24 mouse cellular contexts compared by ENCODE assay signal in genomic region chr11:29400374-29400773, GRCm38 (mm10). TPM values are rescaled to one million over a fixed set of nuclear protein-coding genes. Genes with fewer than 3 reads are reported as not detected.
A peak's percentile ranks its signal among the peaks of the same experiment; 100 is the strongest.
DNase-seq lines count a peak whose midpoint lies in the region; ATAC-seq and TF ChIP-seq lines count a peak whose summit lies in the region.
"Had no signal": no experiment of that assay in that cellular context is flagged by ENCODE, and none has a peak within 500 bp of the region (broad histone marks: within the 10 kb centered on the region; RNA-seq: fewer than 3 reads in every experiment).

No protein-coding gene starts in this region.

- no peak overlapping the region for H3K27ac ChIP-seq in hindbrain, embryonic 15.5 days (replicated peaks)
- H3K27ac ChIP-seq in hindbrain, postnatal 0 days: no peak overlapping the region
- no peak overlapping the region for H3K27ac ChIP-seq in midbrain, embryonic 13.5 days
- no peak overlapping the region for H3K27ac ChIP-seq in midbrain, embryonic 10.5 days (replicated peaks)
- no peak overlapping the region for H3K27ac ChIP-seq in neural tube, embryonic 14.5 days (ENCODE audit: low read depth, low read length)
- H3K27ac ChIP-seq: embryonic facial prominence, embryonic 10.5 days; embryonic facial prominence, embryonic 12.5 days; forebrain, embryonic 13.5 days; forebrain, embryonic 15.5 days had no signal

- no peak overlapping the region for H3K4me2 ChIP-seq in hindbrain, embryonic 15.5 days
- no peak overlapping the region for H3K4me2 ChIP-seq in hindbrain, postnatal 0 days (ENCODE audit: low read depth, low read length)
- no peak overlapping the region for H3K4me2 ChIP-seq in midbrain, embryonic 13.5 days (replicated peaks)
- H3K4me2 ChIP-seq in neural tube, embryonic 14.5 days (ENCODE audit: low read depth, low read length): no peak overlapping the region
- H3K4me2 ChIP-seq: embryonic facial prominence, embryonic 12.5 days; forebrain, embryonic 13.5 days; forebrain, embryonic 15.5 days had no signal

- no peak overlapping the region for H3K4me3 ChIP-seq in hindbrain, embryonic 15.5 days
- H3K4me3 ChIP-seq in hindbrain, postnatal 0 days (ENCODE audit: low read length): no peak overlapping the region
- no peak overlapping the region for H3K4me3 ChIP-seq in midbrain, embryonic 13.5 days (replicated peaks)
- H3K4me3 ChIP-seq in midbrain, embryonic 10.5 days: no peak overlapping the region
- H3K4me3 ChIP-seq in neural tube, embryonic 14.5 days (ENCODE audit: low read depth, low read length): no peak overlapping the region
- H3K4me3 ChIP-seq: embryonic facial prominence, embryonic 10.5 days; embryonic facial prominence, embryonic 12.5 days; forebrain, embryonic 13.5 days; forebrain, embryonic 15.5 days had no signal

- H3K9ac ChIP-seq in hindbrain, embryonic 15.5 days: no peak overlapping the region
- no peak overlapping the region for H3K9ac ChIP-seq in hindbrain, postnatal 0 days (replicated peaks; ENCODE audit: low read length)
- no peak overlapping the region for H3K9ac ChIP-seq in midbrain, embryonic 13.5 days (replicated peaks)
- H3K9ac ChIP-seq in neural tube, embryonic 14.5 days (replicated peaks; ENCODE audit: low read depth, low read length): no peak overlapping the region
- H3K9ac ChIP-seq: embryonic facial prominence, embryonic 12.5 days; forebrain, embryonic 13.5 days; forebrain, embryonic 15.5 days had no signal

- no peaks in the 10 kb centered on the region for H3K4me1 ChIP-seq in hindbrain, embryonic 15.5 days (replicated peaks)
- H3K4me1 ChIP-seq in hindbrain, postnatal 0 days (ENCODE audit: insufficient read depth, low read length): no peaks in the 10 kb centered on the region
- no peaks in the 10 kb centered on the region for H3K4me1 ChIP-seq in midbrain, embryonic 13.5 days (replicated peaks)
- H3K4me1 ChIP-seq in midbrain, embryonic 10.5 days: no peaks in the 10 kb centered on the region
- H3K4me1 ChIP-seq in neural tube, embryonic 14.5 days (ENCODE audit: control insufficient read depth, insufficient read depth, low read length): no peaks in the 10 kb centered on the region
- H3K4me1 ChIP-seq: embryonic facial prominence, embryonic 10.5 days; embryonic facial prominence, embryonic 12.5 days; forebrain, embryonic 13.5 days; forebrain, embryonic 15.5 days had no signal

- H3K27me3 ChIP-seq in hindbrain, embryonic 15.5 days: no peaks in the 10 kb centered on the region
- no peaks in the 10 kb centered on the region for H3K27me3 ChIP-seq in hindbrain, postnatal 0 days (ENCODE audit: insufficient read depth, low read length)
- no peaks in the 10 kb centered on the region for H3K27me3 ChIP-seq in midbrain, embryonic 13.5 days
- H3K27me3 ChIP-seq in midbrain, embryonic 10.5 days (ENCODE audit: low read depth, poor library complexity, severe bottlenecking): no peaks in the 10 kb centered on the region
- no peaks in the 10 kb centered on the region for H3K27me3 ChIP-seq in neural tube, embryonic 14.5 days (ENCODE audit: control insufficient read depth, insufficient read depth, low read length)
- H3K27me3 ChIP-seq: CH12.LX; embryonic facial prominence, embryonic 12.5 days; forebrain, embryonic 13.5 days; forebrain, embryonic 15.5 days; Patski had no signal

- no peak for TF ChIP-seq CTCF in hindbrain, postnatal 0 days (IDR thresholded peaks at IDR 0.05; ENCODE audit: low read depth)

- no peak for DNase-seq in hindbrain, postnatal 0 days (ENCODE audit: low spot score)
- DNase-seq in midbrain, embryonic 10.5 days (ENCODE audit: low spot score): no peak
- no peak for DNase-seq in neural tube, embryonic 10.5 days (ENCODE audit: extremely low spot score, low spot score)
- DNase-seq: adrenal gland, adult 8-10 months; adrenal gland, postnatal 14 days; adrenal gland, postnatal 36 days; B cell, adult 2 months; cerebellum, adult 11-12 months; cerebellum, adult 2 months; cerebellum, adult 9-10 months; cerebellum, postnatal 10 days; cerebellum, postnatal 25 days had no signal

- WGBS in hindbrain, embryonic 15.5 days: 90% methylated on average over 2 of the region's 2 CpGs
- 90% methylated on average over 2 of the region's 2 CpGs for WGBS in hindbrain, postnatal 0 days
- WGBS in midbrain, embryonic 13.5 days: 93% methylated on average over 2 of the region's 2 CpGs
- WGBS in midbrain, embryonic 10.5 days: 93% methylated on average over 2 of the region's 2 CpGs
- 90% methylated on average over 2 of the region's 2 CpGs for WGBS in neural tube, embryonic 14.5 days

- ATAC-seq in hindbrain, embryonic 15.5 days (ENCODE audit: low FRiP score, low read depth): 0 out of 2 replicates have a peak, but pooled peaks have one; percentile 35
- ATAC-seq in hindbrain, postnatal 0 days: no peak
- peak; percentile 58; the same call in 1 of the 2 replicates for ATAC-seq in midbrain, embryonic 13.5 days
- 0 out of 2 replicates have a peak, but pooled peaks have one; percentile 6 for ATAC-seq in neural tube, embryonic 14.5 days (ENCODE audit: low read depth)
- ATAC-seq: activated CD4-positive, CD25-positive, alpha-beta regulatory T cell, adult 4 months; CD4-positive, CD25-positive, alpha-beta regulatory T cell, adult 4 months; forebrain, embryonic 13.5 days; forebrain, embryonic 15.5 days; Patski had no signal

- H3K9me3 ChIP-seq in hindbrain, embryonic 15.5 days: no peaks in the 10 kb centered on the region
- no peaks in the 10 kb centered on the region for H3K9me3 ChIP-seq in hindbrain, postnatal 0 days (ENCODE audit: low read length)
- no peaks in the 10 kb centered on the region for H3K9me3 ChIP-seq in midbrain, embryonic 13.5 days
- no peaks in the 10 kb centered on the region for H3K9me3 ChIP-seq in midbrain, embryonic 10.5 days (replicated peaks)
- no peaks in the 10 kb centered on the region for H3K9me3 ChIP-seq in neural tube, embryonic 14.5 days (ENCODE audit: control insufficient read depth, low read length)
- H3K9me3 ChIP-seq: embryonic facial prominence, embryonic 10.5 days; embryonic facial prominence, embryonic 12.5 days; forebrain, embryonic 13.5 days; forebrain, embryonic 15.5 days; G1E had no signal

- H3K36me3 ChIP-seq in hindbrain, embryonic 15.5 days: peaks cover 16% of the 10 kb centered on the region
- no peaks in the 10 kb centered on the region; the same call in 1 of the 2 replicates for H3K36me3 ChIP-seq in hindbrain, postnatal 0 days (ENCODE audit: insufficient read depth, low read length)
- peaks cover 9% of the 10 kb centered on the region; the same call in 1 of the 2 replicates for H3K36me3 ChIP-seq in midbrain, embryonic 13.5 days
- peaks cover 25% of the 10 kb centered on the region for H3K36me3 ChIP-seq in midbrain, embryonic 10.5 days
- no peaks in the 10 kb centered on the region for H3K36me3 ChIP-seq in neural tube, embryonic 14.5 days (ENCODE audit: control insufficient read depth, insufficient read depth, low read length)

RNA-seq across cellular contexts. Expression of gene Ccdc88a, which starts 26.9 kb away (rescaled TPM):
- polyA plus RNA-seq in hindbrain, embryonic 15.5 days (2015; fragmentation: Nextera tagmentation; extraction: Ambion mirVana): 84.5 and 87.8 TPM in 2 replicates
- total RNA-seq in hindbrain, postnatal 0 days (2014; rRNA removed): 59.0 and 63.2 TPM in 2 replicates
- 82.6 and 86.3 TPM in 2 replicates for polyA plus RNA-seq in hindbrain, postnatal 0 days (2015; fragmentation: Nextera tagmentation; extraction: Ambion mirVana)
- 77.6 and 87.4 TPM in 2 replicates for polyA plus RNA-seq in midbrain, embryonic 13.5 days (2015; fragmentation: Nextera tagmentation; extraction: Ambion mirVana)
- 35.9 and 43.2 TPM in 2 replicates for polyA plus RNA-seq in midbrain, embryonic 10.5 days (2016; fragmentation: Nextera tagmentation; extraction: Ambion mirVana)
- 68.2 and 75.1 TPM in 2 replicates for polyA plus RNA-seq in neural tube, embryonic 14.5 days (2014; fragmentation: Nextera tagmentation; extraction: Ambion mirVana)
